Mouse (Mus musculus) lung, adult 18-20 months (tissue): Measurements from ENCODE around the gene Gabbr1.
A peak's percentile ranks its signal among the peaks of the same experiment; 100 is the strongest.
"Not testable (repeated sequence)": the region's sequence is repeated elsewhere in the genome, so short reads cannot be mapped to it uniquely, and the experiment has no call there.

Experiments
- DNase-seq, 2 experiments: peaks; one replicate each; pipeline ENCODE4 v3.0.0; 2022; ENCODE audit warnings: mixed read lengths in 2 of 2

The Gabbr1 gene

DNA sequence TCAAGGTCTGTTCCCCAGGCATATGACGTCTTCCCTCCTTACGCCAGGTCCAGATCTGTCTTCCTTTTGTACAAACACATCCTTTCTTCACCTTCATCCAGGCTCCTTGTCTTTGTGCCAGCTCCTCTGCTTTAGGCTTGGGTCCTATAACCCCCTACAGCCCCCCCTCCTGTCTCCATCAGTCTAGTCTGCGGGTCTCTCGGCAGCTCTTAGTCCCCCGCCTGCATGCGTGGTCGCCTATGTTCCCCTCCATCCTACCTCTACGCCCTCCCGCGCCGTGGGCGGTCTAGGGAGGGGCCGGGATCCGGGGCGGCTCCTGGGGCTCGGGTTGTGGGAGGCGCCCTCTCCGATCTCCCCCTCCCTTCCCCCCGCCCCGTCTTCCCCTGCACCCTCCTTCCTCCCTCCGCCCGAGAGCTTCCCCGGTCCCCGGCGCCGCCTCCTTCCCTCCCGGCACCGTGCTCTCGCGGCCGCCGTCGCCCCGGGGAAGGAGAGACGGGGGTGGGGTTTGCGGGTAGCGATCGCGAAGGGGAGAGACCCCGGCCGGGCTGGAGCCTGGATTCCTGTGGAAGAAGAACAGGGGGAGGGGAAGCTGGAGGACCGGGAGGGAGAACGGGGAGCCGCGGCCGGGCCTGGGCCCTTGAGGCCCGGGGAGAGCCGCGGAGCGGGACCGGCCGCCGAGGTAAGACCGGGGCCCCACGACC lies at the start of gene Gabbr1:
Gene Gabbr1 (plus strand): TSS at position 356 of the 701 bp plus-strand sequence.
- DNase-seq: peak; percentile 85 to 89

DNA sequence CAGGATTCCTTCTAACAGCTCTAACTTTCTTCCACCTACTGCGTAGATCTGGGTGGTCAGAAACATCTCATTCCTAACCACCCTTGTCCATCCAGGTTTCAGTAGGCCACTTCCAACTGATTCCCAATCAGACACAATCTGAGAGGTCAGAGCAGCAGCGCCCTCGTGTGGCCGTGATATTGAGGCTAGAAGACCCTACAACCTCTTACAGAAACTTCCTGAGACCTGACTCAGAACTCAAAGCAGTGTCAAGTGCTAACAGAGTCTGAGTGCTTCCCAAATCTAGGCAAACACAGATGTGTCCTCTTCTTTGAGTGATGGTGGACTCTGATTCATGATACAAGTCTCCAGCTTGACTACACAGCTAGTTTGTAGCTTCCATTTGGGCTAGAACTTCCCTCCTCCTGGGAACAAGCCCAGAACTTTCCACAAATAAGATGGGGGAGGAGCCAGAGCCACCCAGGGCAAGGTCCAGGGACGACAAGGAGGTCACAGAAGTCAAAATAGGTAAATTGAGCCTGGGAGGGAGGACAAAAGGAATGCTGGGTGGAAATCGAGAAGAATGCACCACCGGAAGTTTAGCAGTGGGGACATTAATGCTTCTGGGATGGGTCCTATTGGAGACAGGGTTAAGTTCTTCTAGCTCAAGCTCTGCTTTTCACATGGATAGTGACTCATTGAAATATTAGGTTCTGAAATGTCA lies 48.6 kb upstream of the Gabbr1 start:
- DNase-seq: peak; percentile 83 to 87

DNA sequence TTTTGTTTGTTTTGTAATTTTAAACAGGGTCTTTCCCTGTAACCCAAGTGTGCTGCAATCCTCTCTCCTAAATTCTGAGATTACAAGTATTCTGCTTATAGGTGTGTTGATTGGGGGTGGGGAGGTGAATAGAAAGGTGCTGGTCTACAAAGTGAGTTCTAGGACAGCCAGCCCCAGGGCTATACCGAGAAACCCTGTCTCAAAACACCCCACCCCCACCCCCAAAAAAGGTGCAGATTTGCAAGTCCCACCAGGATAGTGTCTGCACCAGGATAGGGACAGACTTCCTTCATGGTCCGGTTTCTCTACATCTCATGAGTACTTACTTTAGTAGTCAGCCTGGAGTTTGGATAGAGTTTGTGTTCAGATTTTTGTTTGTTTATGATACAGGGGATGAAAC lies 47.3 kb upstream of the Gabbr1 start:
- no peak for DNase-seq

DNA sequence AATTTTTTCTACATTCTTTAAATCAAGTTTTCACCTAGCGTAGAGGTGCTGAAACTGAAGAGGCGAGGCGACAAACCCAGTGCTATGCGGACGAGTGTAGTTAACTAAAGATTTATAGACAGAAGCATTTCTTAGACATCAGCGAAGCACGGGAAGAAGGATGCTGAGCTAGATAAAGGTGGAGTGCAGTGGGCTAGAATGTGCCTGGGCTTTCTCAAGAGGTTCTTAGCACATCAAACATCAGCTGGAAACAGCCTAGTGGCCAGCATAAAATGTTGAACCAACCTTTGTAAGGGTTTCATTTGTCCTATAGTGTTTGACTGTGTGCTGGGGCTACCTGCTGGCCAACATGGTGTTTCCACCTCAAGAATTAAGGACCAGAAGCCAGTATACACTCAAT lies 44.9 kb upstream of the Gabbr1 start, which contains the start of gene Zfp57:
Gene Zfp57 (plus strand): TSS at position 301 of the 400 bp plus-strand sequence.
- DNase-seq: no peak

DNA sequence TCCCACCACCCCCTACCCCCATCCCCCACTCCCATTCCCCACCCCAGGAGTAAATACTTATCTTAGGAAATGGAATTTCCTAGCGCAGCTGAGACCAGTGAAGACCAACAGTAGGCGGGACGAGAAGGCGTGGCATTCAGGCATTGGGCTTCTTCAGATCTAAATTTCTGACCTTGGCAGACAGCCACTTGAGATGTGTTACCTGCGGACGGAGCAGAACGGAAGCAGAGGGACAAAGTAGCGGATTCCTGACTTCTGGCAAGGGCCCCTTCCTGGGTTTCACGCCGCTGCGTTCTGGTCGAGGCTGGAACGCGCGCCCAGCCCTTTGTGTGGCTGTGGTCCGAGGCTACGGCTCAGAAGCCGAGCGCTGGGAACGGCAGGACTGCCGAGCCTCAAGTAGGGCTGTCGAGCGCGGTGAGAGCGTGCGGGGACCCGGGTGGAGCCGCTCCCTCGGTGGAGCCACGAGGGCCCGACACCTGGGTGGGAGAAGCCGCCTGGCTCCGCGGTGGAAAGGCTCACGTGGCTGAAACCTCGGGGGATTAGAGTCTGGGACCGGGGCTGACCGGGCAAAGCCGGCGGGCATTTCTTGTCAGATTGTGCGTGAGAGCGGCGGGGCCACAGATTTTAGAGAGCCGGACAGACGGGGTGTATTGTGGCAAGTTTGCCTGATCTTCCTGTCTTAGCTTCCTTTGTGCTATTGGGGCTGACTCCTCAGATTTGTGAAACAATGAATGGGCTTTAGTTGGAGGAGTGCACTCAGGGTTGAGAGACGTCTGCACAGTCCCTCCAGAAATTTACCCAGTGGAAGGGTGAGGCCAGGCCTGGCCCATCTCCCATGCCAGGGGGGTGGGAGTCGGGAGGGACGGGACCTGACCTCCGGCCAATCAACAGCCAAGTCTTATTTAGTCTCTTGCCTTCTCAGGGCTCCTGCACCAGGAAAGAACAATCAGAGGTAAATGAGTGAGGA lies 43.1 kb upstream of the Gabbr1 start:
- DNase-seq: peak; percentile 84 to 89

DNA sequence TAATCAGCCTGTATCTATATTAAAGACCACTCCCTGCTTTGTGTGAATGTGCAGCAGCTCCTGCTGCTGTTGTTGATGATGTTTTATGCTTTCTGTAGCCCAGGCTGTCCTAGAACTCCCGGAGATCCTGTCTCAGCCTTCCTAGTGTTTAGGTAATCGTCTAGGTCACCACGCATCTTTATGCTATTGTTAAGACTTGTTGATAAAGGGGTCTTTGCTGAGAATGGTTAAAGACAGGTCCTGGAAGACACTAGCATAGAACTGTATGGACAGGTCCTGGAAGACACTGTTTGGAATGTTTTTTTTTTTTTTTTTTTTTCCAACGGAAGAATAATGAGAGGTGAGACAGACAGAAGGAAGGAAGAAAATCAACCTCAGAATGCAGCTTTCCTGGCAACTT lies 42.4 kb upstream of the Gabbr1 start:
- no peak for DNase-seq

DNA sequence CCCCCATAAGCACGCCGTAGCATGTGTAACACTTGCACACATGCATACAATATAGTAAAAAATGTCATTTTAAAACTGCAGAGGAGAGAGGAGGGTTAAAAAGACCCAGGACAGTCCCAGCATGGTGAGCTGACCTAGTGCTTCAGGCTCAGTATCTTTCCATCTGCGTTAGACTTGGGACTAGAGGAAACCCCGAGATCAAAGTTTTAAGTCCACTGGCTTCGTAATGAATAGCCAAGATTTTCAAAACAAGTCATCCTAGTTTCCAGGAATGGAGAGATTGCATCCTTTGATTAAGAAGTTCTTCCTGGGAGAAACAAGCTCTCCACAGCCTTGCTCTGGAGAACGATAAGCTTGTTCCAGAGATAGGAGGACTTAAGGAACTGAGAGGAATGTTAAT lies 37.6 kb upstream of the Gabbr1 start:
- DNase-seq: no peak

DNA sequence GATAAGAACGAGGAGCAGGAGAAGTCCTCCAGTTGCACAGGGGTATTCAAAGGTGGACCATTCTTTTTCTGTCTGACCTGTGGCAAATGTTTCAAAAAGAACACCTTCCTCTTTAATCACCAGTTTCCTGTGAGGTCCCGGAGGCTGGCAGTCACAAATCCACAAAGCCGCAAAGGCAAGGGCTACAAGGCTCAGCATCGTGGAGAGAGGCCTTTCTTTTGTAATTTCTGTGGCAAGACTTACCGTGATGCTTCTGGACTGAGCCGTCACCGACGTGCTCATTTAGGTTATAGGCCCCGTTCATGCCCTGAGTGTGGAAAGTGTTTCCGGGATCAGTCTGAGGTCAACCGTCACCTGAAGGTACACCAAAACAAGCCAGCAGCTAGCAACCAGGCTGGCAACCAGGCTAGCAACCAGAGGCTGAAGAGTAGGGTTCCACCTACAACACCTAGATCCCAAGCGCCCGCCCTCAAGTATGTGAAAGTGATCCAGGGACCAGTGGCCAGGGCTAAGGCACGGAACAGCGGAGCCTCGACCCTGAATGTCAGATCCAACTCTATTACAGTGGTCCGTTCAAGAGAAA lies 36.2 kb upstream of the Gabbr1 start:
- no peak for DNase-seq

DNA sequence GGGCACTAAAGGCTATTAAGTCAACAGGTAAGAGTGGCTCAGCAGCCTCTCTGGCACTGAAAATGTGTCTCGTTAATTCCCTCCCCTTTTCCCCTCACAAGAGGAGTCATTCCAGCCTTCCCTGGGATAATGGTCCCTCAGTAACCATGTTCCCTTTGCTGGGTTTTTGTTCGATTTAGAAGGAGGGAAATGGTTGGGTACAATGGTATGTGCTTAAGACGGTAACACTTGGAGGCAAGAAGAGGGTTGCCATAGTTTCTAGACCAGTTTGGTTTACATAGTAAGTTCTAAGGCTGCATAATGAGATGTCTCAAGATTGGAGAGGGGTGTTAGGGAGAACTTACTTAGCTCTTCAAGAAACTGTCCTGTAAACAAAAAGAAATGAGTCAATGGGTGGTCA lies 34.0 kb upstream of the Gabbr1 start:
- DNase-seq: no peak

DNA sequence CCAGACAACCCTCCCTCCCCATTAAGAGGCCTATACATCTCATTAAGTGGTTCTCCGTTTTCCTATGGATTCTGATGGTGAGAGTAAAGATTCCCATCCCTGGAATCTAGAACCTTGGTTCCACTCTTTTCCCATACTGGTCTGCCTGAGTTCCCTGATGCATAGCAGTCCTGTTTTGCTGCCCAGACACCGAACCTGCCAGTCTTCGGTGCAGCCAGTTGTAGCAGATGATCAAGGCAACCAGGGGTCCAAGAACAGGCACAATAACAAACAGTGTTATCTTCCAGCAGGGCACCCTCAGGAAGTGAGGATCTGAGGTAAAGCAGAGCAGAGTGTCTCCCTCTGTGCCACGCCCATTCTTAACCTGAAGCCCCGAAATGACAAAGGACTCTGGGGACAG lies 33.6 kb upstream of the Gabbr1 start:
- DNase-seq: no peak

DNA sequence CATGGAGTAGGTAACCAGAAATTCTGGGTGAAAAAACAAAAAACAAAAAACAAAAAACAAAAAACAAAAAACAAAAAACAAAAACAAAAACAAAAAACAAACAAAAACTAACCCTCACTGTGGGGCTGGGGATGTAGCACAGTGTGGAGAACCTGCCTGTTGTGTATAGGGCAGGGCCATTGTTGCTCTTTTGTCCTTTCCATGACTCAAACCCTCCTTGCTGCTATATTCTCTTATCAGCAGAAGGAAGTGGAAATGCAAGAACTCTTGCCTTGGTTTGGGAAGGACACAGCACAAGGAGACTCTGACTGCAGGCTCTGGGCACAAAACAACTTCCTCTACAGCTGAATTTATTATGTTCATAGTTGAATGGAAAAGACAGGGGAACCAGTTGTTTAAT lies 29.4 kb upstream of the Gabbr1 start:
- no peak for DNase-seq

DNA sequence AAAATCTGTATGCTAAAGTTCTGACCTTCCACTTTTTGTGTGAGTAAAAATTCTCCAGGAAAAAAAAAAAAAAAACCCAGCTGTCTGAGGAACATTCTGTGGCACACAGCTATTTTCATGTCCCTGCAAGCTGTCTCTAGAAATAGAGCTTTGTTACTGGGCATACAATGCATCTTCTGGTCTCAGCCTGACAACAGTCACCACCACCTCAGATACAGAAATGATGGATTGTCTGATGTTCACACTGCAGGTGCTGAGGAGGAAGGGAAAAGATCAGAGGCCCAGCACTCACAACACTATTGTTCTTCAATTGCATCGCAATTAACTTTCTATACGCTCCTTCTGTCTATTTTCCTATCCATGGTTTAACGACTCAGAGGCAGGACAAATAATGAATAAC lies 27.4 kb upstream of the Gabbr1 start:
- no peak for DNase-seq

DNA sequence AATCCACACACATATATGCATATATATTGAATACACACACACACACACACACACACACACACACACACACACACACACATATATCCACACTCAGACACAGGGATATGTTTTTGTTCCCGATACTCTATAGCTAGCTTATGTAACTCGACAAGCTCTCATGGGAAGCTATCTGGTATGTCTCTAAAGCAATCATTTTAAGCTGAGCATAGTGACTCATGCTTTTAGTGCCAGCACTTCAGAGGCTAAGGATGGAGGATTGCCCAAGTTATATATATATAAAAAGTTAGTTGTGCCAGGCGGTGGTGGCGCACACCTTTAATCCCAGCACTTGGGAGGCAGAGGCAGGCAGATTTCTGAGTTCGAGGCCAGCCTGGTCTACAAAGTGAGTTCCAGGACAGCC lies 26.5 kb upstream of the Gabbr1 start:
- not testable (repeated sequence) for DNase-seq

DNA sequence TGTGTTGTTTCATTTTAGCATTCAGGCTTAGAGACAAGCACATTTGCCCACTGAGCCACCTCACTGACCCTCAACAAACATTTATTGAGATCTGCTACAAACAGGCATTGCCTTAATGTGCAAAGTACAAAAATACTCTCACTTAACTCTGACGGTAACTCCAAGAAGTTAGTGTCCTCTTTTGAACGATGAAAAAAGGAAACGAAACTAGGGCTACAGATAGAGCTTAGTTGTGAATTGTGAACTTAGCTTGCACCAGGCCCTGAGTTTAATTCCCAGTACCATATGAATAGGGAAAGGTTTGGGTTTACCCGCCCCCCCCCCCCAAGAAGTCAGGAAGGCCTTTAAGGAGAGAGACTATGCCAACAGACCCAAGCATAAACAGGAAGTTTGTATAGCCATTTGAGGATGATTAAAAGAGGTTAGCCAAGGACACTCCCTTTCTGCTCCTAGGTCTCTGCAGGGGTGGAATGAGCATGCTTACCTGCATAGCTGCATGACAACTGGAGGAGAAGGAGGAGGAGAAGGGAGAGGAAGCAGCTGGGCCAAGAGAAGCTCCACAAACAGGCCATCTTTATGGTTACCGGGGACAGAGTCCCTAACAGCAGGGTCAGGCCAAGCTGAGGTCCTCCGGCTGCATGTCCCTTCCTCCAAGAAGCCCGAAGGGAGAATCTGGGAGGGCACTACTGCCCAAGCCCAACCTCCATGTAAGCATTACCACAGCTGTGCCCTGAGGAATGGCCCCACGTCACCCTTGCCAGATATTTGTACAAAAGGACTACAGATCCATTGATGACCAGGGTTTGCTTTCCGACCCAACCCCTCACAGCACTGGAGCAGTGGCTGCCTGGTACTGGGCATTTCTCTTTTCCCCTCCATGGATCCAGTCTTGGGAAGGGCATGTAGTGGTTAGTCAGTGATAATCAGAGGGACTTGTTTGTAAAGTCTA lies 22.9 kb upstream of the Gabbr1 start, which contains the start of gene Mog:
Gene Mog (minus strand): TSS at position 771 of the 949 bp plus-strand sequence.
- no peak for DNase-seq

DNA sequence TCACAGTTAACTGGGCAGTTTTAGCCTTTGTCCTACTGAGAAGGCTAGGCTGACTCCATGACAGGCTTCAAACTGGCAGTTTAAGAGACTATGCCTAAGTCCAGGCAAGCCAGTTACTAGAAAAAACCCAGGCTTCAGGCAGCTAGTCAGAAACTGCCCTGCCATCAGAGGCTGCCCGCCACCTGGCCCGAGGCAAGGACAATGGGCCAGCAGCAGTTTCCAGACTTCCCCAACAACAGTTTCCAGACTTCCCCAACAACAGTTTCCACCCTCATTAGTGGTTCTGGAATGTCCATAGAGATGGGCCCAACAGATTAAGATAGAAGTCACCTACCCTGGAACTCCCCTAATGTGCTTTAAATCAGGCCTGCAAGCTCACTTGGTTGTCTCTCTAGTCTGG lies 19.3 kb upstream of the Gabbr1 start:
- no peak for DNase-seq

DNA sequence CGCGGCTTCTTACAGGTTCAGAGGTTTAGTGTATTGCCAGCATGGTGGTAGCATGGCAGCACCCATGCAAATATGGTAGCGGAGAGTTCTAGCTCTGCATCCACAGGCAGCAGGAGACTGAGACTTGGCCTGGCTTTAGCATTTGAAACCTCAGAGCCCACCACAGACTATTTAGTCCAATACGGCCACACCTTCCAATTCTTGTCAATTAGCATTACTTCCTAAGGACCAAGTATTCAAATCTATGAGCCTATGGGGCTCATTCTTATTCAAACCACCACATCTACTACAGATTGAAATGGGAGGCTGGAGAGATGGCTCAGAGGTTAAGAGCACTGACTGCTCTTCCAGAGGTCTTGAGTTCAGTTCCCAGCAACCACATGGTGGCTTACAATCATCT lies 18.3 kb upstream of the Gabbr1 start:
- no peak for DNase-seq

DNA sequence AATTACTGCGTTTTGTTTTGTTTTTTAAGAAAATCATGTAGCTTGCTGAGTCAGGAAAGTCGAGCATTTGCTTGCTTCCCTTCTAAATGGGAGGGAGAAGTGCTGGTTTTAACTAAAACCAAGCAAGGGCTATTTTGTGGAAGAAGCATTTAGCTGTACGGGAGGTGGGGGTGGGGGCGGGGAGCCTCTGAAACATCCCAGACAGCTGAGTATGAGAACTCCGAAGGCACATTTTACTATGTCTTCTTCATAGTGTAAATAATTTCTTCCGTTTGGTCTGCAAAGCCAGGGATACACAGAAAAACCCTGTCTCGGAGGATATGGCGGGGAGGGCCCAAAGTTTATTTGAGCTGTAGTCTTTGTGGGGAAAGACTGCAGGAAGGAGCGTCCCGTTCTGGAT lies 17.6 kb upstream of the Gabbr1 start:
- no peak for DNase-seq

DNA sequence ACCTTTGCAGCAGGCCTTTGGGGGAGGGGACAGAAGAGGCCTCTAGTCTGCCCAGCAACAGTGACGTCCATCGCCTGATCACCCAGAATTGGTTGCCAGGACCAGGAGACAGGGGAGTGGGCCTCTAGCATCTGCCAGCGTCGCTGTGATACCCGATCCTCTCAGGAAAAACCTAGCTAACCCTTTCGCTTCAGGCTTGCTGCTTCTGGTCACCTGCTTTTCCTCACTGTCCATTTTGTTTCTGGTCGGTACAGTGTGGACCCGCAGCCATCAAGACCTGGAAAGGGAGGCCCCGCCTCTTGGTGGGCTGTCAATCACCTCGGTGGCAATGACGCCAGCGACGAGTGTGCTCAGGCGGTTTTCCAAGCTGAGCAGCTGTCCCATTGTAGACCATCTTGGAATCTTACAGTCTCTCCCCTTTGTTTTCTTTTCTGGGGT lies 17.1 kb upstream of the Gabbr1 start:
- DNase-seq: peak; percentile 88 to 90

DNA sequence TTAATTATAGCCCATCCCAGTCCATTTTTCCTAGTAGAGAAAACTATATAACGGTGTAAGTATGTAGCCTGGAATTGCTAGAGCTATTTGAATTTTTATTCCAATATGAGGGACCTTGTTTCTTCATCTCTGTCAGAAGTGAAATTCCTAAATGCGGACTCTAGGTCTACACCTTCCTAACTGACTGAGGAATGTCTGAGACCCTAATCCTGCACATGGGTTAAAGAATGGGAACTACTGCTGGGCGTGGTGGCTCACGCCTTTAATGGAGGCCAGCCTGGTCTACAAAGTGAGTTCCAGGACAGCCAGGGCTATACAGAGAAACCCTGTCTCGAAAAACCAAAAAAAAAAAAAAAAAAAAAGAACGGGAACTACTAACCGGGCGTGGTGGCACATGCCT lies 16.6 kb upstream of the Gabbr1 start:
- no peak for DNase-seq

DNA sequence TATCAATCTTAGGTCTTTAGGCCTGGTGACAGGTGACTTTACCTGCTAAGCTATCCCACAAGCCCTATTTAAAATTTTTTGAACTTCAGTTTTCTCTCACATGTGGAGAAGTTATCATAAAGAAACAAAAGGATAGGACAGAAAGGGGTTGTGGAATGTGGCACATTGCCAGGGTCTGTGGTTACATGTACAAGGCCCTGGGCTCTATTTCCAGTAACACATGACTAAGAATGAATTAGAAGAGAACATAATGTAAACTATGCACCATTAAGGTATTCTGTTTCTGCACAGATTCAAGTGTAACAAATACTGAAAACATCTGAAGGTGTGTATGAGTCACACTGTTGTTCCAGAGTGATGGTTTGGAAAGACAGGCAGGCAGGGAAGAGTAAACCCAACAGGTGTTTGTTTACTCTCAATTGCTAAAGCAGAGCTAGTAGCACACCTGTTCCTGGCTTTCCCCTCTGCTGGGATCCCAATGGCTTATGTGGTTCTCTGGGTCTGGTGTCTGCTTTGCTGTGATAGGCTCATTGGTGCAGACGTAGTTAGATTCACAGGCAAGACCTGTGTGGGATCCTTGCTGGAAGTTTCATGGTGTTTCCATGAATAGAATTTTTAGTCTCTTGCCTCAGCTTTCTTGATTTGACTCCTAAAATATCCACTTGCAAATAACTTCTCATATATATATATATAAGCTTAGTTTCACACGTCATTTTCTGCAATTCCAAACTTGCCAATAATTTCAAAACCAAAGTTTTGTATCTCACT lies 6.5 kb upstream of the Gabbr1 start:
- no peak for DNase-seq
